Mouse (Mus musculus) left cerebral cortex, adult 2 months (tissue): Measurements from ENCODE around the gene Rnf181. TPM values are rescaled to one million over a fixed set of nuclear protein-coding genes. Genes with fewer than 3 reads are reported as not detected.

ENCODE experiments used
- DNase-seq, 2 experiments: peaks; one replicate each; pipeline ENCODE4 v3.0.0; 2021 to 2022; ENCODE audit warnings: low spot score in 2 of 2, mixed read lengths in 1 of 2; ENCODE audit errors: extremely low spot score in 1 of 2
- H3K27ac ChIP-seq: fragments of 200-600 bp; 2 replicates; pipeline ENCODE4 v1.8.1; 2022
- H3K4me3 ChIP-seq: fragments of 200-600 bp; 2 replicates; pipeline ENCODE4 v1.8.1; 2022
- CTCF ChIP-seq: fragments of 200-600 bp; IDR thresholded peaks from 2 replicates; pipeline ENCODE4 v1.8.1; 2022; ENCODE audit warnings: antibody characterized with exemption, mild to moderate bottlenecking, moderate library complexity
- intact Hi-C: fragments of 180-260 bp; cut with DNase I; formaldehyde crosslinking; loops from one replicate; pipeline ENCODE4 v1.15.1; 2025
- total RNA-seq, 2 experiments: library from RNA; stranded (reverse); gene quantifications; 2 replicates each; pipeline ENCODE4 v1.2.3; 2021

The Rnf181 gene
- total RNA-seq, 2 experiments from 2014 or later = 75.7 to 75.9 TPM

DNA sequence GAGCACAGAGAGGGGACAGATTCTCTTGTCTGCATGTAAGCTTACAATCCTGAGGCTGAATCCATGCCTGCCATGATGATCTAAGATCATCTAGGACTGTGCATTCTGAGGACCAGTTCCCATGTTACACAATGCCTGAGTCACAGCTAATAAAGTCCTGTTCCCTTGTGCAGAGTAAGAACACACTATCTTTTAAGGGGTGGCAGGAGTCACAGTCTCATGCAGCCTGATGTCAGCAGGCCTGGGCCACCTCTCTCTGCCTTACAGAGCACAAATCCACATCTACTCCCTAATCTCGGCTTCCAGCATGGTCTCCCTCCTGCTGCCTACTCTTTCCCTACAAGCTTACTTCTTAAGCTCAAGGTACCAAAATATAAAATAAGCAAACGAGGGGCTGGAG lies 51.4 kb downstream of the Rnf181 start:
- TF ChIP-seq CTCF = no peak
- Histone ChIP-seq H3K4me3 (no peak overlapping the region), H3K27ac (no peak overlapping the region)
- no peak for DNase-seq
- intact Hi-C loops = no loop called here

DNA sequence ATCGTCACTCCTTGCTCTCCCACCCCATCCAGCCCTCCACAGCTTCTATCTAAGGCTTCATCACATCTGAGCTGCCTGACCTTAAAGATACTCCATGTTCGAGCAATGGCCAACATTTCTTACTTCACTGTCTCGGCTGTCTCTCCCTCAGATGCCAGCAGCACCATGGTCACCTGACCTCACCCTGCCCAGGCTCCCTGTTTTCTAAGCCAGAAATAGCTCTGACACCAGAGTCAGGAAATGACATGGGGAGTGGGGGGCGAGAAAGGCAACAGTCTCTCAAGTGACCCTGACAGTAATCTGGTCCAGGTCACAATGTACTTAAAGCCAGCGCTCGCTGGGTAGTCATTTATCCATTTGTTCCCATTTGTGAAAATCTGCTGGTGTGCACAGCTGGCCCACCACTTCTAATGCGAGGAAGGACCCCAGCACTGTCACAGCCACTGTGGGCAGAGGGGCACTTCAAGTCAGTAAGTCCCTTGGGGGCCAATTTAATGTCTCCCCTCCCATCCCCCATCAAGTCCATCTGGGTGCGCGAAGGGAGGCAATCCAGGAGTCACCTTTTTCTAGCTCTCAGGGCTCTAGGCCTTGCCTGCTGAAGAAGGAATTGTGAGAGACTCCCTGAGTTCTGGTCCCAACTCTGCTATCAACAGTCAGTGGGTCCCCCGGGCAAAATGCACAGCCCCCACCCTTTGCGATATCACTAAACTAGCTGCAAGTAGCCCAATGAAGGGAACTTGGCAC lies 53.5 kb downstream of the Rnf181 start:
- intact Hi-C loops = no loop called here

GRCm38 (mm10) chr6:72312198-72312597 lies 54.6 kb downstream of the Rnf181 start:
- H3K27ac ChIP-seq = no peak overlapping the region
- H3K4me3 ChIP-seq = no peak overlapping the region
- TF ChIP-seq CTCF = no peak
- intact Hi-C loops = no loop called here
- DNase-seq = no peak

More for the DNA sequence above, 53.5 kb downstream of the Rnf181 start:
- DNase-seq = no peak
- Histone ChIP-seq H3K4me3 (no peak overlapping the region), H3K27ac (no peak overlapping the region)
- TF ChIP-seq CTCF = no peak

Other genes with a start within 250 kb of the Rnf181 start
- gene Atoh8, start 131.4 kb downstream of the Rnf181 start, total RNA-seq = 1 to 10 TPM; 1.5 to 1.9 TPM
- not detected for gene Sftpb, start 62.3 kb downstream of the Rnf181 start, total RNA-seq
- 10 to 100 TPM; 31.8 to 35.5 TPM for gene Usp39, start 21.8 kb downstream of the Rnf181 start, total RNA-seq
- gene 0610030E20Rik, start 19.6 kb downstream of the Rnf181 start, total RNA-seq = 10 to 100 TPM; 17.3 to 17.7 TPM
- 1 to 10 TPM; 8.0 to 9.7 TPM for gene Tmem150a, start 11.5 kb downstream of the Rnf181 start, total RNA-seq
- gene Vamp5, start 13.5 kb upstream of the Rnf181 start, total RNA-seq = 1 to 10 TPM; 6.3 to 6.8 TPM
- gene Vamp8, start 23.7 kb upstream of the Rnf181 start, total RNA-seq = 10 to 100 TPM; 11.7 to 15.4 TPM
- gene Ggcx, start 47.4 kb upstream of the Rnf181 start, total RNA-seq = 10 to 100 TPM; 25.7 to 26.9 TPM
- gene Mat2a, start 72.6 kb upstream of the Rnf181 start, total RNA-seq = 100 to 1,000 TPM; 186 to 194 TPM
- gene Sh2d6, start 154.8 kb upstream of the Rnf181 start, total RNA-seq = under 1 TPM; 0.28 to 0.48 TPM
- gene Capg, start 177.4 kb upstream of the Rnf181 start, total RNA-seq = 1 to 10 TPM; 2.3 to 2.6 TPM
- 10 to 100 TPM; 19.1 to 21.3 TPM for gene Elmod3, start 231.5 kb upstream of the Rnf181 start, total RNA-seq
- gene Retsat, start 231.5 kb upstream of the Rnf181 start, total RNA-seq = 10 to 100 TPM; 46.3 to 50.3 TPM